Mouse (Mus musculus): ENCODE data around the gene Hist1h3f.

Gene Hist1h3f

GRCm38 (mm10) chr13:23543965-23544786, at the start of gene Hist1h3f:
Gene Hist1h3f (plus strand): TSS chr13:23544052.
- WGBS = 1% methylated on average over 30 of the region's 45 CpGs

- WGBS = 91% methylated on average over 6 of the region's 6 CpGs
Observed at GRCm38 (mm10) chr13:23495526-23495925, 48.3 kb upstream of the Hist1h3f start.

GRCm38 (mm10) chr13:23497656-23498321, 46.1 kb upstream of the Hist1h3f start:
- WGBS = 28% methylated on average over 19 of the region's 19 CpGs

GRCm38 (mm10) chr13:23498653-23499052, 45.2 kb upstream of the Hist1h3f start:
- 12% methylated on average over 10 of the region's 10 CpGs for WGBS

- 41% methylated on average over 7 of the region's 7 CpGs for WGBS
Observed at GRCm38 (mm10) chr13:23499943-23500342, 43.9 kb upstream of the Hist1h3f start.

GRCm38 (mm10) chr13:23500424-23501200, 43.2 kb upstream of the Hist1h3f start:
- WGBS = 10% methylated on average over 17 of the region's 17 CpGs

- WGBS = 37% methylated on average over 5 of the region's 5 CpGs
Observed at GRCm38 (mm10) chr13:23501511-23501910, 42.3 kb upstream of the Hist1h3f start.

- WGBS = 47% methylated on average over 9 of the region's 9 CpGs
Observed at GRCm38 (mm10) chr13:23502031-23502567, 41.8 kb upstream of the Hist1h3f start.

- 67% methylated on average over 4 of the region's 4 CpGs for WGBS
Observed at GRCm38 (mm10) chr13:23502916-23503315, 40.9 kb upstream of the Hist1h3f start.

GRCm38 (mm10) chr13:23503797-23504196, 40.1 kb upstream of the Hist1h3f start:
- 6% methylated on average over 9 of the region's 9 CpGs for WGBS

- WGBS = 44% methylated on average over 14 of the region's 14 CpGs
Observed at GRCm38 (mm10) chr13:23505662-23506345, 38.0 kb upstream of the Hist1h3f start.

- WGBS = 55% methylated on average over 13 of the region's 13 CpGs
Observed at GRCm38 (mm10) chr13:23506351-23506750, 37.5 kb upstream of the Hist1h3f start.

- 54% methylated on average over 14 of the region's 14 CpGs for WGBS
Observed at GRCm38 (mm10) chr13:23506819-23507515, 36.9 kb upstream of the Hist1h3f start.

- WGBS = 73% methylated on average over 1 of the region's 1 CpGs
Observed at GRCm38 (mm10) chr13:23510127-23510526, 33.7 kb upstream of the Hist1h3f start.

- 100% methylated on average over 1 of the region's 1 CpGs for WGBS
Observed at GRCm38 (mm10) chr13:23513517-23513916, 30.3 kb upstream of the Hist1h3f start.

GRCm38 (mm10) chr13:23515281-23515680, 28.6 kb upstream of the Hist1h3f start:
- 85% methylated on average over 5 of the region's 5 CpGs for WGBS

- WGBS = 66% methylated on average over 15 of the region's 15 CpGs
Observed at GRCm38 (mm10) chr13:23515826-23516620, 27.8 kb upstream of the Hist1h3f start.

- WGBS = under 1% methylated on average over 19 of the region's 19 CpGs
Observed at GRCm38 (mm10) chr13:23516822-23517602, 26.8 kb upstream of the Hist1h3f start.

All from cerebral cortex, adult 2 months (tissue).